In genomic region chr5:41578051-41578450, GRCm38 (mm10) we compare ENCODE assay signal across 20 mouse cellular contexts.
DNase-seq lines count a peak whose midpoint lies in the region; ATAC-seq lines count a peak whose summit lies in the region.
"Had no signal": no experiment of that assay in that cellular context is flagged by ENCODE, and none has a peak within 500 bp of the region (broad histone marks: within the 10 kb centered on the region; RNA-seq: fewer than 3 reads in every experiment).

No protein-coding gene starts in this region.

- WGBS in forebrain, embryonic 13.5 days, result 63% methylated on average over 2 of the region's 2 CpGs
- WGBS in forebrain, embryonic 15.5 days, result 62% methylated on average over 2 of the region's 2 CpGs
- WGBS in midbrain, embryonic 11.5 days, result 84% methylated on average over 2 of the region's 2 CpGs
- WGBS in midbrain, embryonic 16.5 days, result 77% methylated on average over 2 of the region's 2 CpGs

- ATAC-seq in forebrain, embryonic 13.5 days, result 0 out of 2 replicates have a peak, but pooled peaks have one; percentile 27
- no peak for ATAC-seq in forebrain, embryonic 15.5 days (replicated peaks)
- ATAC-seq in midbrain, embryonic 11.5 days (ENCODE audit: low FRiP score), result no peak
- ATAC-seq in midbrain, embryonic 16.5 days, result no peak
- ATAC-seq: activated CD4-positive, CD25-positive, alpha-beta regulatory T cell, adult 4 months; forebrain, postnatal 0 days; intestine, postnatal 0 days had no signal

- no peak overlapping the region for H3K27ac ChIP-seq in forebrain, embryonic 13.5 days
- H3K27ac ChIP-seq in forebrain, embryonic 15.5 days (replicated peaks), result no peak overlapping the region
- no peak overlapping the region for H3K27ac ChIP-seq in midbrain, embryonic 11.5 days (ENCODE audit: low read depth, low read length)
- H3K27ac ChIP-seq in midbrain, embryonic 16.5 days (ENCODE audit: low read length), result no peak overlapping the region
- H3K27ac ChIP-seq: forebrain, embryonic 10.5 days; gastrocnemius, adult 2 months; hindbrain, embryonic 14.5 days had no signal

- H3K27me3 ChIP-seq in forebrain, embryonic 13.5 days, result no peaks in the 10 kb centered on the region
- H3K27me3 ChIP-seq in forebrain, embryonic 15.5 days, result no peaks in the 10 kb centered on the region
- no peaks in the 10 kb centered on the region for H3K27me3 ChIP-seq in midbrain, embryonic 11.5 days (ENCODE audit: control insufficient read depth, insufficient read depth, low read length)
- H3K27me3 ChIP-seq in midbrain, embryonic 16.5 days (ENCODE audit: control insufficient read depth, insufficient read depth, low read depth, low read length), result no peaks in the 10 kb centered on the region

- no peak overlapping the region for H3K4me2 ChIP-seq in forebrain, embryonic 13.5 days
- H3K4me2 ChIP-seq in forebrain, embryonic 15.5 days (replicated peaks), result no peak overlapping the region
- no peak overlapping the region for H3K4me2 ChIP-seq in midbrain, embryonic 11.5 days
- no peak overlapping the region for H3K4me2 ChIP-seq in midbrain, embryonic 16.5 days (ENCODE audit: low read length)
- H3K4me2 ChIP-seq: heart, embryonic 11.5 days; hindbrain, embryonic 14.5 days had no signal

- peak; percentile 34 to 42 for DNase-seq in cerebellum, postnatal 10 days
- DNase-seq in cerebellum, adult 11 months, result no peak
- peak; percentile 39 for DNase-seq in midbrain, embryonic 11.5 days (ENCODE audit: low spot score, missing footprints)
- DNase-seq: adrenal gland, adult 8-10 months; adrenal gland, postnatal 25 days; cerebellum, adult 11-12 months; cerebellum, adult 9-10 months; forebrain, postnatal 0 days; gastrocnemius, adult 2 months; gastrocnemius, postnatal 14 days; heart, adult 11 months; kidney, adult 2 months had no signal

- no peak overlapping the region for H3K4me3 ChIP-seq in forebrain, embryonic 13.5 days
- H3K4me3 ChIP-seq in forebrain, embryonic 15.5 days, result no peak overlapping the region
- no peak overlapping the region for H3K4me3 ChIP-seq in midbrain, embryonic 11.5 days (ENCODE audit: low read depth, low read length)
- no peak overlapping the region for H3K4me3 ChIP-seq in midbrain, embryonic 16.5 days (ENCODE audit: low read depth, low read length)
- H3K4me3 ChIP-seq: forebrain, embryonic 10.5 days; gastrocnemius, adult 2 months had no signal

- H3K36me3 ChIP-seq in forebrain, embryonic 13.5 days (ENCODE audit: poor library complexity, severe bottlenecking), result no peaks in the 10 kb centered on the region
- no peaks in the 10 kb centered on the region for H3K36me3 ChIP-seq in forebrain, embryonic 15.5 days
- H3K36me3 ChIP-seq in midbrain, embryonic 11.5 days (ENCODE audit: control insufficient read depth, insufficient read depth, low read length), result no peaks in the 10 kb centered on the region
- no peaks in the 10 kb centered on the region for H3K36me3 ChIP-seq in midbrain, embryonic 16.5 days (ENCODE audit: control insufficient read depth, insufficient read depth, low read length)
- H3K36me3 ChIP-seq: forebrain, embryonic 10.5 days had no signal

- H3K9me3 ChIP-seq in forebrain, embryonic 13.5 days (replicated peaks), result no peaks in the 10 kb centered on the region
- H3K9me3 ChIP-seq in forebrain, embryonic 15.5 days, result no peaks in the 10 kb centered on the region
- H3K9me3 ChIP-seq in midbrain, embryonic 11.5 days (ENCODE audit: control insufficient read depth, low read length), result no peaks in the 10 kb centered on the region
- H3K9me3 ChIP-seq in midbrain, embryonic 16.5 days (replicated peaks; ENCODE audit: control insufficient read depth, low read length, poor library complexity, severe bottlenecking), result no peaks in the 10 kb centered on the region

- H3K9ac ChIP-seq in forebrain, embryonic 13.5 days, result no peak overlapping the region
- H3K9ac ChIP-seq in forebrain, embryonic 15.5 days (replicated peaks), result no peak overlapping the region
- no peak overlapping the region for H3K9ac ChIP-seq in midbrain, embryonic 11.5 days (ENCODE audit: low read length)
- H3K9ac ChIP-seq in midbrain, embryonic 16.5 days (ENCODE audit: low read depth, low read length), result no peak overlapping the region
- H3K9ac ChIP-seq: forebrain, postnatal 0 days; hindbrain, embryonic 14.5 days had no signal

- H3K4me1 ChIP-seq in forebrain, embryonic 13.5 days, result no peaks in the 10 kb centered on the region
- no peaks in the 10 kb centered on the region for H3K4me1 ChIP-seq in forebrain, embryonic 15.5 days
- no peaks in the 10 kb centered on the region for H3K4me1 ChIP-seq in midbrain, embryonic 11.5 days (ENCODE audit: control insufficient read depth, insufficient read depth, low read length)
- H3K4me1 ChIP-seq in midbrain, embryonic 16.5 days (ENCODE audit: control insufficient read depth, insufficient read depth, low read length), result no peaks in the 10 kb centered on the region
- H3K4me1 ChIP-seq: forebrain, embryonic 10.5 days had no signal
